Mouse (Mus musculus) heart, embryonic 16.5 days (tissue): ENCODE measurements around the gene Ankrd52. TPM values are rescaled to one million over a fixed set of nuclear protein-coding genes. Genes with fewer than 3 reads are reported as not detected.

Source experiments
- ATAC-seq: fragments of 200-750 bp; cut with Nextera tagmentation; replicated peaks from 2 replicates; pipeline ENCODE4 v1.8.0; 2017; ENCODE audit warnings: moderate number of reproducible peaks; ENCODE audit not compliant: insufficient read depth, low FRiP score; ENCODE audit errors: extremely low read depth
- H3K27ac ChIP-seq: fragments of 300-500 bp; sonication (generic); 2 replicates; pipeline ENCODE4 v1.5.1; 2014; ENCODE audit warnings: mild to moderate bottlenecking, low read length, control low read depth, moderate library complexity
- H3K27me3 ChIP-seq: fragments of 300-500 bp; sonication (generic); 2 replicates; pipeline ENCODE4 v1.6.1; 2014; ENCODE audit warnings: low read length, mixed read lengths; ENCODE audit not compliant: control insufficient read depth, insufficient read depth
- H3K36me3 ChIP-seq: fragments of 300-500 bp; sonication (generic); 2 replicates; pipeline ENCODE4 v1.6.1; 2014; ENCODE audit not compliant: control insufficient read depth, insufficient read depth
- H3K4me1 ChIP-seq: fragments of 300-500 bp; sonication (generic); 2 replicates; pipeline ENCODE4 v1.6.1; 2014; ENCODE audit warnings: low read length, mixed read lengths; ENCODE audit not compliant: control insufficient read depth, insufficient read depth
- H3K4me2 ChIP-seq: fragments of 300-500 bp; sonication (generic); 2 replicates; pipeline ENCODE4 v1.6.1; 2014; ENCODE audit warnings: low read depth, mild to moderate bottlenecking, control low read depth, low read length
- H3K4me3 ChIP-seq: fragments of 300-500 bp; sonication (generic); 2 replicates; pipeline ENCODE4 v1.5.1; 2014; ENCODE audit warnings: mild to moderate bottlenecking, control low read depth, low read length
- H3K9ac ChIP-seq: fragments of 300-500 bp; sonication (generic); 2 replicates; pipeline ENCODE4 v1.6.1; 2014; ENCODE audit warnings: low read length, control low read depth
- H3K9me3 ChIP-seq: fragments of 300-500 bp; sonication (generic); replicated peaks from 2 replicates; pipeline ENCODE4 v1.6.1; 2016; ENCODE audit warnings: low read length; ENCODE audit not compliant: control insufficient read depth
- WGBS: fragments of 180-500 bp; shearing (Covaris S2); extraction: QIAGEN DNeasy Blood & Tissue Kit; methylation state at CpG from one replicate; pipeline ENCODE4 v1.1.7; 2014; 5-methylcytosine and 5-hydroxymethylcytosine counted together
- polyA plus RNA-seq: library from polyadenylated mRNA; unstranded; fragments of >200 nt; fragmentation: Nextera tagmentation; extraction: Ambion mirVana; gene quantifications from 2 replicates; pipeline ENCODE4 v1.2.1, GENCODE M21; 2015

Ankrd52 gene
- polyA plus RNA-seq, 1 experiment from 2014 or later, result 8.1 TPM

DNA sequence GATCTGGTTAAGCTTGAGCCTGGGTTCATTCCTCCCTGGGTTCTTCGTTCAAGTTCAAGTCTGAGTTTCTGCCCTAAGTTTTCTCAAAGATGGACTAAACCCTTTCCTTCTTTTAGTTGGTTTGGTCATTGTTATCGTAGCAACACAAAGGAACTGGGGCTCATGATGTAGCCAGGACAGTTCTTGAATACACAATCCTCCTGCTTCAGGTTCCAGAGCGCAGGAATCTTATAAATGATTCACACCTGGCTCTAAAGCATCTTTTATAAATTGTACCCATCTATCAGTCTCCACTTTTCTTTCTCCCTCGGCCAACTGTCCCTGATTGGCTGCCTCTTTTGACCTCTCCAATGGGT, 838 bp upstream of the Ankrd52 start:
- no peaks in the 10 kb centered on the region for H3K27me3 ChIP-seq
- H3K9ac ChIP-seq, result peak overlapping the region; percentile 99
- peaks cover 4% of the 10 kb centered on the region for H3K9me3 ChIP-seq
- WGBS, result 55% methylated on average over 4 of the region's 4 CpGs
- H3K4me1 ChIP-seq, result peaks cover 18% of the 10 kb centered on the region
- H3K4me2 ChIP-seq, result peak overlapping the region; percentile 93
- H3K4me3 ChIP-seq, result peak overlapping the region; percentile 95
- H3K27ac ChIP-seq, result peak overlapping the region; percentile 93
- no peak for ATAC-seq
- H3K36me3 ChIP-seq, result peaks cover 15% of the 10 kb centered on the region

DNA sequence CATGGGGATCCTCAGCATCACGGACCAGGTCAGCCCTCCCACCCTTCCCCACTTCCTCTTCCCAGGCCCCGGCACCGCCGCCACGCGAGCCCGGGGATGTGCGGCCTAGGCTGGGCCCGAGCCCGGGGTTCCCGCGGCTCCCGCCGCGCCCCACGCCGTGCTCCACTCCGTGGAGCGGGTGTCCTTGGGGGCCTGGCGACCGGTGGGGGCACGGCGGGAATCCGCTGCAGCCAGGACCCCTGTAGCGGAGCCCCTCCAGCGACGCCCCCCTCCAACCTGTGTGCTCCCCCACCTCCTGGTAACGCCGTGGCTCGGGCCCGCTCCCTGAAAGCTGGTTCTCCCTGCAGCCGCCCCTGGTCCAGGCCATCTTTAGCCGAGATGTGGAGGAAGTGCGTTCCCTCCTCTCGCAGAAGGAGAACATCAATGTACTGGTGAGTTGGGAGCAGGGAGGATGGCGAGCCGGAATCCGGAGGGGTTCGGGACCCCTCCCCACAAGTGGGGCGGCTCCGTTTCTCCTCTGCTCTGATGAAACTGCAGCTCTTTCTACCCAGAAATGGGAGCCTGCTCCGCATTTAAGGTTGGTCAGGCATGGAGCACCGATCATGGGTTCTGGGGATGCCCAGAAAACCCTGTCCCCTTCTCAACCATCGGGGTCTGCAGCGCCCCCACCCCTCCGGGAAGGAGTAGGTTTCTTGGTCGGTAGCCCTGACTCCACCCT, 466 bp downstream of the Ankrd52 start:
- H3K4me1 ChIP-seq, result peaks cover 18% of the 10 kb centered on the region
- peak overlapping the region; percentile 93 for H3K4me2 ChIP-seq
- H3K27ac ChIP-seq, result peak overlapping the region; percentile 93
- H3K36me3 ChIP-seq, result peaks cover 27% of the 10 kb centered on the region
- peak overlapping the region; percentile 95 for H3K4me3 ChIP-seq
- WGBS, result 0% methylated on average over 43 of the region's 47 CpGs
- H3K9me3 ChIP-seq, result peaks cover 4% of the 10 kb centered on the region
- peak overlapping the region; percentile 99 for H3K9ac ChIP-seq
- ATAC-seq, result peak; percentile 43
- H3K27me3 ChIP-seq, result no peaks in the 10 kb centered on the region

GRCm38 (mm10) chr10:128377940-128378448, 1.1 kb downstream of the Ankrd52 start:
- Histone ChIP-seq H3K27ac (peak overlapping the region; percentile 93), H3K4me3 (peak overlapping the region; percentile 95), H3K36me3 (peaks cover 33% of the 10 kb centered on the region), H3K4me2 (peak overlapping the region; percentile 93), H3K27me3 (no peaks in the 10 kb centered on the region), H3K9me3 (peaks cover 4% of the 10 kb centered on the region), H3K4me1 (peaks cover 16% of the 10 kb centered on the region), H3K9ac (peak overlapping the region; percentile 99)
- ATAC-seq, result no peak
- WGBS, result 62% methylated on average over 14 of the region's 14 CpGs

DNA sequence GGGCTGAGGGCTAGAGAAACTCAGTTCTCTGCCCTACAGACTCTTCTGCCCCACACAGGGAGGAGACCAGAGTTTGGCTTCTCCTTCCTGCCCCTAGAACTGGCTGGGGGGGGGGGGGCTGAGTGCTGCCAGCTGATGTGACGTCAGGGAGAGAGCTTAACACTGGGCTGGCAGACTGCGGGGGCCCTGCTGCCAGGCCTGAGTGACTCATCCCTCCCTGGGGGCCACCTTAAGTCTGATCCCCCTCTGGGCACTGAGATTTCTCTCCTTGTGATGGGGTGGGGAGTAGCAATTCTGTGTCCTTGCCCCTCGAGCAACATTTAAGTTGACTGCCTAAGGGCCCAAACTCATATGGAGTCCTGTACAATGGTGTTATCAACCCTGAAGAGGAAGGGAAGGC, 1.5 kb downstream of the Ankrd52 start:
- 57% methylated on average over 3 of the region's 3 CpGs for WGBS
- peaks cover 37% of the 10 kb centered on the region for H3K36me3 ChIP-seq
- H3K4me3 ChIP-seq, result no peak overlapping the region

GRCm38 (mm10) chr10:128379260-128379659, 2.3 kb downstream of the Ankrd52 start:
- Histone ChIP-seq H3K36me3 (peaks cover 45% of the 10 kb centered on the region), H3K4me2 (no peak overlapping the region), H3K9me3 (peaks cover 2% of the 10 kb centered on the region), H3K4me3 (no peak overlapping the region), H3K9ac (no peak overlapping the region), H3K27ac (no peak overlapping the region), H3K27me3 (no peaks in the 10 kb centered on the region), H3K4me1 (peaks cover 15% of the 10 kb centered on the region)
- no peak for ATAC-seq
- 87% methylated on average over 7 of the region's 7 CpGs for WGBS

More for the DNA sequence above, 1.5 kb downstream of the Ankrd52 start:
- no peak for ATAC-seq
- Histone ChIP-seq H3K27me3 (no peaks in the 10 kb centered on the region), H3K9me3 (peaks cover 4% of the 10 kb centered on the region), H3K4me2 (peak overlapping the region; percentile 93; the same call in 1 of the 2 replicates), H3K4me1 (peaks cover 15% of the 10 kb centered on the region), H3K27ac (no peak overlapping the region), H3K9ac (no peak overlapping the region)

DNA sequence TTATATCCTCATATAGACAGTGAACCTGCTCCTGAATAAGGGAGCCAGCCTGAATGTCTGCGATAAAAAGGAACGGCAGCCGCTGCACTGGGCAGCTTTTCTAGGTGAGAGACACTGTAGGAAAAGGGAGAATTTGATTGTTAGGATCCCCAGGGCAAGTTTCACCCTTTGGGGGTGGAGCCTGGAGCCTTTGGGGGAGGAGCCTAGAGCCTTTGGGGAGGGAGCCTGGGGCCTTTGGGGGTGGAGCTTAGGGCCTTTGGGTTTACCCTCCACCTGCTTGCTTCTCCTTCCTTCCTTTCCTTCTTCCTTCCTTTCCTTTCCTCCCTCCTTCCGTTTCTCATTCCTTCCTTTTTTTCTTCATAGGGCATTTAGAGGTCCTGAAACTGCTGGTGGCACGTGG, 3.6 kb downstream of the Ankrd52 start:
- H3K27ac ChIP-seq, result no peak overlapping the region
- ATAC-seq, result no peak

DNA sequence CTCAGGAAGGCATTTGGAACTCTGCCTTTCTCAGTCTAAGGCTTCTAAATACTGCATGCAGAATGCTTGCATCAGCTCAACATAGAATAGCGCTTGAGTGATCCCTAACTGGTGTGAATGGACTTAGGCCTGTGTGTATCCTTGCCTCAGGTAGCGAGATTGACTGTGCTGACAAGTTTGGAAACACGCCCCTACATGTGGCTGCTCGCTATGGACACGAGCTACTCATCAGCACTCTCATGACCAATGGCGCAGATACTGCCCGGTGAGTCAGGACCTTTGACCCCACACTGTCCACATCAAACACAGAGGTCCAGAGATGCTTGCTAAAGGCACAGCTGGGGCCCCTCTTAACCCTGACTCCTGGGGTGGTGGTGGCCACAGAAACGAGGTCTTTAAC, 5.6 kb downstream of the Ankrd52 start:
- Histone ChIP-seq H3K9me3 (no peaks in the 10 kb centered on the region), H3K36me3 (peaks cover 66% of the 10 kb centered on the region), H3K4me2 (no peak overlapping the region), H3K4me3 (no peak overlapping the region), H3K27ac (no peak overlapping the region), H3K9ac (no peak overlapping the region), H3K4me1 (peaks cover 10% of the 10 kb centered on the region), H3K27me3 (no peaks in the 10 kb centered on the region)
- no peak for ATAC-seq
- 89% methylated on average over 8 of the region's 8 CpGs for WGBS

More for the DNA sequence above, 3.6 kb downstream of the Ankrd52 start:
- Histone ChIP-seq H3K9ac (no peak overlapping the region), H3K9me3 (no peaks in the 10 kb centered on the region), H3K27me3 (no peaks in the 10 kb centered on the region), H3K4me3 (no peak overlapping the region), H3K4me2 (no peak overlapping the region), H3K36me3 (peaks cover 52% of the 10 kb centered on the region), H3K4me1 (peaks cover 15% of the 10 kb centered on the region)
- WGBS, result 85% methylated on average over 5 of the region's 5 CpGs

GRCm38 (mm10) chr10:128385902-128386301, 9.0 kb downstream of the Ankrd52 start:
- Histone ChIP-seq H3K4me3 (no peak overlapping the region), H3K36me3 (peaks cover 84% of the 10 kb centered on the region), H3K4me1 (peaks cover 2% of the 10 kb centered on the region), H3K9me3 (no peaks in the 10 kb centered on the region), H3K27me3 (no peaks in the 10 kb centered on the region), H3K9ac (no peak overlapping the region), H3K27ac (no peak overlapping the region), H3K4me2 (no peak overlapping the region)
- 93% methylated on average over 7 of the region's 7 CpGs for WGBS
- ATAC-seq, result no peak

DNA sequence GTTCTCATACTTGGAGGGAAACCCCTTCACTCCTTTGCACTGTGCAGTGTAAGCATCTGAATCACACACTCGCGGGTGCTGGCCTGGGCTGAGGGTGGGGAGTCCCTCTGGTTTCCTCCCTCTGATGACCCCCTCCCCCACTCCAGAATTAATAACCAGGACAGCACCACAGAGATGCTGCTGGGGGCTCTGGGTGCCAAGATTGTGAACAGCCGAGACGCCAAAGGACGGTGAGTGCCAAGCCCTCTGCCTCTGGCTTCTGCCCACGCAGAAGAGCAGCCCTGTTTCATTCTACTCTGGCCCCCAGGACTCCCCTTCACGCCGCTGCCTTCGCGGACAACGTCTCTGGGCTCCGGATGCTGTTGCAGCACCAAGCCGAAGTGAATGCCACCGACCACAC, 12.0 kb downstream of the Ankrd52 start:
- Histone ChIP-seq H3K4me1 (peaks cover 7% of the 10 kb centered on the region), H3K4me2 (no peak overlapping the region), H3K9ac (no peak overlapping the region; the same call in 1 of the 2 replicates), H3K4me3 (no peak overlapping the region), H3K27ac (no peak overlapping the region), H3K9me3 (no peaks in the 10 kb centered on the region), H3K36me3 (peaks cover 62% of the 10 kb centered on the region), H3K27me3 (no peaks in the 10 kb centered on the region)
- WGBS, result 88% methylated on average over 14 of the region's 14 CpGs
- ATAC-seq, result no peak
